Mouse (Mus musculus) liver, postnatal 0 days (tissue): Measurements from ENCODE around the gene Ptpre. TPM values are rescaled to one million over a fixed set of nuclear protein-coding genes. Genes with fewer than 3 reads are reported as not detected.

Source experiments
- ATAC-seq: fragments of 200-750 bp; cut with Nextera tagmentation; 2 replicates; pipeline ENCODE4 v1.8.0; 2017; ENCODE audit warnings: mild to moderate bottlenecking, moderate library complexity
- DNase-seq: peaks from one replicate; pipeline ENCODE4 v3.0.0-alpha.2; 2016
- H3K27ac ChIP-seq: fragments of 300-500 bp; sonication (generic); 2 replicates; pipeline ENCODE4 v1.5.1; 2014; ENCODE audit warnings: antibody characterized with exemption, moderate library complexity, mild to moderate bottlenecking, low read depth
- H3K27me3 ChIP-seq: fragments of 300-500 bp; sonication (generic); 2 replicates; pipeline ENCODE4 v1.6.1; 2014; ENCODE audit warnings: low read length, control low read depth, mixed read lengths; ENCODE audit not compliant: insufficient read depth
- H3K36me3 ChIP-seq: fragments of 300-500 bp; sonication (generic); replicated peaks from 2 replicates; pipeline ENCODE4 v1.6.1; 2014; ENCODE audit warnings: mild to moderate bottlenecking, control low read depth, low read length, moderate library complexity, mixed read lengths; ENCODE audit not compliant: insufficient read depth
- H3K4me1 ChIP-seq: fragments of 300-500 bp; sonication (generic); 2 replicates; pipeline ENCODE4 v1.6.1; 2014; ENCODE audit warnings: antibody characterized with exemption, mild to moderate bottlenecking, control low read depth; ENCODE audit not compliant: insufficient read depth
- H3K4me2 ChIP-seq: fragments of 300-500 bp; sonication (generic); 2 replicates; pipeline ENCODE4 v1.6.1; 2014; ENCODE audit warnings: low read depth, mild to moderate bottlenecking, low read length, moderate library complexity, mixed read lengths
- H3K4me3 ChIP-seq: fragments of 300-500 bp; sonication (generic); 2 replicates; pipeline ENCODE4 v1.5.1; 2014; ENCODE audit warnings: low read depth, low read length
- H3K9ac ChIP-seq: fragments of 300-500 bp; sonication (generic); replicated peaks from 2 replicates; pipeline ENCODE4 v1.6.1; 2014; ENCODE audit warnings: mild to moderate bottlenecking, moderate library complexity
- H3K9me3 ChIP-seq: fragments of 300-500 bp; sonication (generic); 2 replicates; pipeline ENCODE4 v1.6.1; 2016; ENCODE audit warnings: mild to moderate bottlenecking, control low read depth, low read length, mixed read lengths
- CTCF ChIP-seq: sonication (generic); IDR thresholded peaks from 2 replicates; pipeline ENCODE4 v1.5.1; 2016; ENCODE audit warnings: antibody characterized with exemption, low read depth
- EP300 ChIP-seq: IDR thresholded peaks from 2 replicates; pipeline ENCODE4 v1.6.1; 2016; ENCODE audit warnings: antibody characterized with exemption, low read depth, mild to moderate bottlenecking
- whole genome bisulfite sequencing: fragments of 180-500 bp; shearing (Covaris S2); extraction: QIAGEN DNeasy Blood & Tissue Kit; methylation state at CpG from one replicate; pipeline ENCODE4 v1.1.7; 2014; ENCODE audit not compliant: insufficient replicate concordance; 5-methylcytosine and 5-hydroxymethylcytosine counted together
- polyA plus RNA-seq: library from polyadenylated mRNA; unstranded; fragments of >200 nt; fragmentation: Nextera tagmentation; extraction: Ambion mirVana; gene quantifications from 2 replicates; pipeline ENCODE4 v1.2.1, GENCODE M21; 2015

Ptpre gene
- polyA plus RNA-seq, 1 experiment from 2014 or later = 3.9 TPM

DNA sequence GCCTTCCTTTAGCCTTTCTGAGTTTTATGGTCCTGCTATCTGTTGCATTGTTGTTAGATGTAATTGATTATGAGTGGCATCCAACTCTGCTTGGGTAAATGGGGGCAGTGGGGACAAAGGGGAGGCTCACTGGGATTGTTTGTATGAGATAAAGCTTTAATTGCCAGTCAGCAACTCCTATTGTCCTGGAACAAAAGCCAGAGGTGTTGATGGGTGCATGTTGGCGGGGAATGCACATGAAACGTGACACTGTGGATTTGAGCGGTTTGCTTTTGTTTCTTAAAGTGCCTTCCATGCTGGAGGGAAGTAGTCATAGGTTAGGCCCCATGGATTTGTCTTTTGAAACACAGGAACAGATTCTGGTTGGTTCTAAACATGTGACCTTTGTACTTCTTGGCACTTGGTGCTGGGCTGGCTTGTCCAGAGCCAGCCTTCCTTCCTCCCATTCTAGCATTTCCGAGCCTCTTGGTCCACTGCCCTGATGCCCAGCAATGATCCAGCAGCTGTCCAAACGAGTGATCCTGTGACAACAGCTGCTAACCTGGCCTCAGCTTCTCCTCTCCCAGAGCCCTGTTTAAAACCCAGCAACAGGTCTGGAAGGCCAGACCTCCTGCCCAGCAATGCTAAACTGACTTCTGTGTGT, 65.7 kb downstream of the Ptpre start:
- Histone ChIP-seq H3K36me3 (no peaks in the 10 kb centered on the region), H3K27me3 (no peaks in the 10 kb centered on the region), H3K9me3 (no peaks in the 10 kb centered on the region), H3K4me3 (no peak overlapping the region), H3K4me1 (peaks cover 44% of the 10 kb centered on the region), H3K4me2 (no peak overlapping the region), H3K9ac (no peak overlapping the region), H3K27ac (peak overlapping the region; percentile 71; the same call in 1 of the 2 replicates)
- DNase-seq (no peak), ATAC-seq (no peak)
- TF ChIP-seq CTCF (no peak), EP300 (no peak)
- WGBS = 66% methylated on average over 5 of the region's 5 CpGs

DNA sequence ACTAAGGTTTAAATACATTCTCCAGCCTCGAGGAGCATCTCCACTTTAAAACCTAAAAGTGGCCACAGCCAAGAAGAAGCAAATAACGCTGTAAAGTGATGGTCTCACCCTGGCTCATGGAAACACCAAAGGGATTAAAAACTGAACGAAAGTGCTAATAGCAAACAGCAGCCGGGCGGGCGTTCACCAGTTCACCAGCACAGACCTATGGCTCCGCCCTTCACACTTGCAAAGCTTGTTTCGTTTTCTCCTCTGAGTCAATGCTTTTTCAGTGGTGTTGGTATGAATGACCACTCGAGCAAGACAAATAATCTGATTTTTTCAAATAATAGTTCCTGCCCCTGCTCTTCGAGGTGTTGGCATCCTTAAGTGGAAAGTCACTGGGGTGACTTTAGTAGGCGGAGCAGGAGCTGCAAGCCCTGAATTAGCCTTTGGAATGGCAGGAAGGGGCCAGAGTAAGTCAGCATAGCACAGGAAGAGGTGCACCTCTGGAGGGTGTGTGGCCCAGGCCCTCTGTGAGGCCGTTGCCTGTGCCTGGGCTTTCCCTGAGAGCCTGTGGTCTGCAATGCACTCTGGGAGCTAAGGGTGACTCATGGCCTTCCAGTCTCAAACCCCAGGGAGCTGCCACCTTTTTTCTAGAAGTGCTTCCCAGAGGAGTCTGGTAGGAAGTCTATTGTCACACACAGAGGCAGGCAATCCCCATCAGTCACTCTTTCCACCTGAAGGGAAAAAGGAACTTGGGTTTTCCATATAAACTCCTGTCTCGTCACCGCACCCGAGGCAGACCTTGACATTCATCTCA, 67.9 kb downstream of the Ptpre start:
- H3K36me3 ChIP-seq = no peaks in the 10 kb centered on the region
- ATAC-seq (peak; percentile 55), DNase-seq (peak; percentile 58)
- TF ChIP-seq CTCF = no peak
- TF ChIP-seq EP300 = no peak
- H3K4me1 ChIP-seq = peaks cover 47% of the 10 kb centered on the region
- no peak overlapping the region for H3K9ac ChIP-seq
- H3K4me3 ChIP-seq = peak overlapping the region; percentile 13; the same call in 1 of the 2 replicates
- H3K27ac ChIP-seq = peak overlapping the region; percentile 74
- H3K27me3 ChIP-seq = no peaks in the 10 kb centered on the region
- peak overlapping the region; percentile 54 for H3K4me2 ChIP-seq
- no peaks in the 10 kb centered on the region for H3K9me3 ChIP-seq
- 37% methylated on average over 15 of the region's 15 CpGs for whole genome bisulfite sequencing

DNA sequence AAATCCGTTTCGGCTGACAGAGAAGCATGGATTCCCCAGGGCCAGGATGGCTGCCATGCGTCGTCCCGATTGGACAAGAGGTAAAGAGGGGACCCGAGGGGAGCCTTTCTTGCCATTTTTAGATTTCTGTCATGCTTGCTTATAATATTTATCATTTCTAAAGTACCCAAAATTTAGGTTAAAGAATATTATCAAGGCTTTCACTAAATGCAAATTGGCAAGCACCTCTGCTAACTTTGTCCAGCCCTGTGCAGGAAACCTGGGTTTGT, 68.5 kb downstream of the Ptpre start:
- H3K4me2 ChIP-seq = no peak overlapping the region
- DNase-seq = no peak
- no peak overlapping the region for H3K27ac ChIP-seq
- no peak overlapping the region for H3K9ac ChIP-seq
- no peaks in the 10 kb centered on the region for H3K27me3 ChIP-seq
- WGBS = 77% methylated on average over 6 of the region's 6 CpGs
- no peak overlapping the region for H3K4me3 ChIP-seq
- ATAC-seq = no peak
- no peaks in the 10 kb centered on the region for H3K9me3 ChIP-seq
- no peak for TF ChIP-seq EP300
- TF ChIP-seq CTCF = no peak
- H3K4me1 ChIP-seq = peaks cover 47% of the 10 kb centered on the region
- no peaks in the 10 kb centered on the region for H3K36me3 ChIP-seq

DNA sequence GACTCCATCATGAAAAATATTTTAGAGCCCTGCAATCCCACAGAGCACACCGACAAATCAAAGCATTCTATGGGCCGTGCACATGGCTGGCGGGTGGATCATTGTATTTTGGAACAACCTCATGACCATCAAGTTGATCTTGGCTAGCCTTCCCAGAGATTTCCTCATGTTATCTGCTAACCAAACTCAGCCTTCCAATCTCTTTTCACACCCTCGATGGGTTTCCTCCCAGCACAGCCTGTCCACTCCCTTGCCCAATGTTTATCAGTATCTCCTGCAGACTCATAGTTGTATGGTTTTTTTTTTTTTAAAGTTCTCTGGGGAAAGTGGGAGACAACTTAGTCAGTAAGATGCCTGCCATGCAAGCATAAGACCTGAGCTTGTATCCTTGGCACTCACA, 70.9 kb downstream of the Ptpre start:
- DNase-seq (no peak), ATAC-seq (peak; percentile 75)
- Histone ChIP-seq H3K4me3 (no peak overlapping the region), H3K4me1 (peaks cover 24% of the 10 kb centered on the region), H3K9me3 (no peaks in the 10 kb centered on the region), H3K4me2 (no peak overlapping the region), H3K9ac (no peak overlapping the region), H3K27me3 (no peaks in the 10 kb centered on the region), H3K27ac (no peak overlapping the region), H3K36me3 (no peaks in the 10 kb centered on the region)
- TF ChIP-seq EP300 (no peak), CTCF (no peak)
- 41% methylated on average over 4 of the region's 4 CpGs for WGBS

DNA sequence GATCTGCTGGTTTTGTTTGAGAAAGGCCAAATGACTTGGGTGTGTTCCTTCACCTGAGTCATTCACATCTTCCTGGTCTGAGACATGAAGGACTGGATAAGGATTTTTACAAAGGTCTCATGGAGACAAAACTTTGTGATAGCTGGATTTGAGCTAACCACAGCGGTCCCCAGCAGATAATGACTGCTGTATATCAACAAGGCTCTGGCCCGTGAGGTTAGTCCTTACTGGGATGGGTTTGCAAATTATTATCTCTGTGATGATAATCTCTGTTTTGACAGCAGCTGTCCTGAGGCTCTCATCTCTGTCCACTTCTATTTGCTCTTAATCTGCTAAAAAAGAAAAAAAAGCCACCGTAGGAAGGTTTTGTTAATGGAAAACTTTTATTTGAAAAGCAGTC, 71.7 kb downstream of the Ptpre start:
- H3K27ac ChIP-seq = 0 out of 2 replicates have a peak overlapping the region, but pooled peaks have one; percentile 25
- H3K27me3 ChIP-seq = no peaks in the 10 kb centered on the region
- 37% methylated on average over 3 of the region's 3 CpGs for WGBS
- no peaks in the 10 kb centered on the region for H3K9me3 ChIP-seq
- peaks cover 21% of the 10 kb centered on the region for H3K4me1 ChIP-seq
- H3K4me2 ChIP-seq = peak overlapping the region; percentile 44
- H3K36me3 ChIP-seq = no peaks in the 10 kb centered on the region
- no peak overlapping the region for H3K4me3 ChIP-seq
- ATAC-seq = no peak
- TF ChIP-seq CTCF (no peak), EP300 (no peak)
- no peak overlapping the region; the same call in 1 of the 2 replicates for H3K9ac ChIP-seq
- no peak for DNase-seq

DNA sequence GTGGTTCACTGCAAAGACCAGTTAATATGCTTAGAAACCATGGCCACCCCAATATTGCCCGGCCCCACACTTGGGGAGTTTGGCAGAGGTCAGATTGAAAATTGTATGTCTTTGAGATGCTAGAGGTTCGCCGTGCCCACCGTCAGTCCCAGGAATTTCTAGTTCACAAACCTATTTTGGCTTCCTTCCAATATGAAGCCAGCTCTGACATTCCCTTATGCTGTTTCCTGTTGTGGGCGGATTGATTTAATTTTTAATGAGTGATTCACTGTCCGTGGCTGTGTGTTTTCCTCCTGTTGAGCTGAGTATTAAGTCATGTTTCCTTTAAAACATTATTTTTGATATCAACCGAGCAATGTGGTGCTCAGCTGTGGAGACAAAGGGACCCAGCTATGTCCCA, 72.4 kb downstream of the Ptpre start:
- Histone ChIP-seq H3K27me3 (no peaks in the 10 kb centered on the region), H3K9ac (no peak overlapping the region; the same call in 1 of the 2 replicates), H3K4me2 (peak overlapping the region; percentile 44), H3K4me1 (peaks cover 21% of the 10 kb centered on the region), H3K36me3 (no peaks in the 10 kb centered on the region), H3K27ac (peak overlapping the region; percentile 19), H3K4me3 (no peak overlapping the region), H3K9me3 (no peaks in the 10 kb centered on the region)
- TF ChIP-seq EP300 (no peak), CTCF (no peak)
- 57% methylated on average over 7 of the region's 7 CpGs for WGBS
- ATAC-seq (no peak), DNase-seq (no peak)
